Mouse (Mus musculus): ENCODE measurements around the gene Mark2.

Gene Mark2

DNA sequence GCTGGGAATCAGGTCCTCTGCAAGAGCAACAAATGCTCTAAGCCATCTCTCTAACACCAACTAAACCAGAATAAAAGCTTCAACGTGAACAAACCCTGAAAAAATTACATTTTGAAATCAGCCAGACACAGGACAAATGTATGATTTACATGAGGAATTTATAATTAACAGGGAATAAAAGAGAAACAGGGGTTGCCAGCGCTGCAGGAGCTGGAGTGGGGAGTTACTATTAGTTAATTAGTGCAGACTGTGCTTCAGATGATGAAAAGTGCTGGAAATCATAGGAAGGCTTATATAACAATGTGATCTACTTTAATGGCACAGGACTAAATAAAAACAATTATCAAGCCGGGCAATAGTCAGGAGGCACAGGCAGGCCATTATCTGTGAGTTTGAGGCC is 20.3 kb downstream of the Mark2 start:
- DNase-seq: no peak

DNA sequence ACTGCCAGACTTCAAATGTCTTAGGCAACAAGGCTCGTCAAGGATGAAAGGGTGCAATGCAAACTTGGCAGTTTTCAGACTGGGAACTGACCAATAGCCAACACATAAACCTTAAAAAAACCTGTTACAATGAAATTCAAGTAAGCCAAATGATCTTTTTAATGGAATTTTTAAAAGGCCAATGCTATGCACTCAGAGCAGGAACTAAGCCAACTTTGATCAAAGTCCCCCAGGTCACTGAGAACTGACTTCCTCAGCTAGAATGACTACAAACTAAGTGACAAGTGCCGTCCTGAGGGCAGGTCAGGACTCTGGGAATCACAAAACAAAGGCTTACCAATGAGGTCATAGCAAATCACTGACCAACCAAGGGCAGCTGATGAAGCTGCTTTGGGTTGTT is 21.5 kb downstream of the Mark2 start:
- DNase-seq: no peak

DNA sequence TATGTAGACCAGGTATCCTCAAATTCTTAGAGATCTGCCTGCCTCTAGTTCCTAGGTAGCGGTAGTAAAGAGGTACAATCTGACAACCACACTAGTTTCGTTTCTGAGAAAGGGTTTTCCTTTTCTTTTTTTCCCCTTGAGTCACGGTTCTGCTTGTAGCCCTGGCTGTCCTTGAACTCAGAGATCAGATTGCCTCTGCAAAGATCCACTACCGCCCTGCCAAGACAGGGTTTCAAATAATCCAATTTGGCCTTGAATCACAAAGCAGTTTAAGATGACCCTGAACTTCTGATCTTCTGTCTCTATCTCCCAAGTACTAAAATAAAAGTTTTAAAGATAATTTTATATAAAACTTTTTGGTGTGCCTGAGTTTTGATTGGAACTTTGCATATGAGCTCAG is 23.9 kb downstream of the Mark2 start:
- no peak for DNase-seq

DNA sequence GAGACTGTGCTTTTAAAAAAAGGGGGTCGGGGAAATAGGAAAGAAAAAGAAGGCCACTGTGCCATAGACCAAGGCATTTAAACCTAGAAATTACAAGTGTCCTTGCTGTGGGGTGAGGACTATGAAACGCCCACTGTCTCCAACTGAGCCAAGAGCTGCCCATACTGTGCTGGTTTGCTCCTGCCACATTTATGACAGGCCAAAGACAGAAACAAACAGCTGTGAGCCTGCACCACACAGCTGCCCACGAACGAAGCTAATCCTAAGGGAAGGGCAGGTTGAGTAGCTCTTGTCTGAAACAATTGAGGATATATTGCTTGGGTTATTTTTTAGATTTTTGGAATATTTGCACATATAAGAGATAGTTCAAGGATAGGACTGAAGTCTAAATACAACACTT is 24.8 kb downstream of the Mark2 start:
- DNase-seq: no peak

DNA sequence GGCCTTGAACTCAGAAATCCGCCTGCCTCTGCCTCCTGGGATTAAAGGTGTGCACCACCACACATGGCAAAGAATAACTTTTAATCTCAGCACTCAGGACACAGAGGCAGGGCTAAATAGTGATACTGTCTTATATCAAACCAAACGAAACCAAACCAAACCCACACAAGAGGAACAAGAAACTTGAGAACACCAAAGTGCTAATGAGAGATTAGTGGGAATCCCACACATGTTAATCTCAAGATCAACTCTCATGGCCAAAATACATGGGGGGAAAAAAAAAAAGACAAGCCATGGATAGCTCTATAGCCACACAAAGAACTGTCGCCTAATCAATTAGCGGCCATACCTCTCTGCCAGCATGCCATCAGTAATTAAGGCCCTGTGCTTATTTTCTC is 26.1 kb downstream of the Mark2 start:
- no peak for DNase-seq

DNA sequence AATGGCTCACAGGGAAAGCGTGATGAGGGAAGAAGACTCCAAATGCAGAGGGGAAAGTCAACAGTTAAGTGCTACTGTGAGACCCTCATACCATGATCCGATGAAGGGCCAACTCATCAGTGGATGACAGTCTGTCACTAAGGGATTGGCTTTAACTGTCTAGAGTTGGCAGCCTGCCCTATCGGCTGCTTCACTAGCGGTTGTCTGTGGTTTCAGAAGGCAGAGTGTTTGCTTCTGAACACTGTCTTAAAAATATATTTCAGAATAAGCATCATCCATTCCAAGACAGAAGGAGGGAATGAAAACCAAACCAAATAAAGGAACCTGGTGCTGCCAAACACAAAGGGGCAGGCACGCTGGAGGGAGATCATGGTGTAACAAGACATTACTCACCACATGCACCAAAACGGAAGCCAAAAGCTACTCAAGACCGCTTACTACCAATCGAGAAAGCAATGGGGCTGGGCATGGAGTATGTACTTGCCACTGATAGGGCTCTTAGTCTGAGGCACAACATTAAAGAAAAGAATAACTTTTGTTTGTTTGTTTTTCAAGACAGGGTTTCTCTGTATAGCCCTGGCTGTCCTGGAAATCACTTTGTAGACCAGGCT is 26.6 kb downstream of the Mark2 start:
- no peak for DNase-seq

DNA sequence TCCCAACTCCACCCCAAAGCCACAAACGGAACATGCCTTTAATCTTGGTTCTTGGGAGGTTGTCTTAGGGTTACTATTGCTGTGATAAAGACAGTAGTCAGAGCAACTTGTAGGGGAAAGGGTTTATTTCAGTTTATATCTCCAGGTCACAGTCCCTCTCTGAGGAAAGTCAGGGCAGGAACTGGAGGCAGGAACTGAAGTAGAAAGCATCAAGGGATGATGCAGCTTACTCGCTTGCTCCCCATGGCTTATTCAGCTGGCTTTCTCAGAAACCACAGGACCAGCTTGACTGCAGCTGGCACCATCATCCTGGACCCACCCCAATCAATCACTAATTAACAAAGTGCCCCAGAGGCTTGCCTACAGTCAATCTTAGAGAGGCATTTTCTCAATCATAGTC is 28.0 kb downstream of the Mark2 start:
- DNase-seq: no peak

DNA sequence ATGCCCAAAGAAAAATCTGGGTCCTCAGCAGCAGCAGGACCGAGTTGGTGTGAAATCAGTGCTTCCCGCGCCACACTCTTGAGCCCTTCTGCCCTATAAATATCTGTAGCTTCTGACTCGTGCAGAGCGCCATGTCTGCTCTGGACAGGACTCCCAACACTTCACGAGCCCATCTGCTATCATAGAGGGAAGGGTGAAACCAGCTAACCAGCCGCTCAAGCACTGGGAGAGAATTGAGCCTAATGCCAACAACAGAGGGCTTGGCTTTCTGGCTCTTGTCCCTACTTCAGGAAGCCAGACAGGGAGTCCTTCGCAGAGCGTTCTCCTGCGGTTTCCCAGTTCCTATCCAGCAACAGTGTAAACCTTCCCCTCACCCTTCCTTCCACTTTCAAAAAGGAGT is 30.4 kb downstream of the Mark2 start:
- no peak for DNase-seq

DNA sequence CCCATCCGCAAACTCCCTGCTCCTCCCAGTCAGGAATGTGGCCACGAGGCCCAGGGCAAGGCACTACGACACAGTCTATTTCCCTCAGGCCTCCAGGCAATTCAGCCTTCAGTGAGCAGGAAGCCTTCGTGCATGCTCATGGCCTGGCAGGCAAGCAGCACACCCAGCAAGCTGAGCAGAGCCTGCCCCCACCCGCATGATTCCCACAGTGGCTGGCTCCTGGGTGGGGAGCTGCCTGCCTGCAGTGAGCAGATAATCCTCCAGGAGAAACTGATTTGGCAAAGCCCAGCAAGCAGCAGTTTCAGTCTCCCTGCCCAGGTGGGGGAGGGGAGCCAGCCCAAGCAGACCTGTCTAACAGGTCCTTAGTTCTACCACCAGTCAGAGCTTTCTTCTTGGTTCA is 31.0 kb downstream of the Mark2 start:
- DNase-seq: peak; percentile 56

DNA sequence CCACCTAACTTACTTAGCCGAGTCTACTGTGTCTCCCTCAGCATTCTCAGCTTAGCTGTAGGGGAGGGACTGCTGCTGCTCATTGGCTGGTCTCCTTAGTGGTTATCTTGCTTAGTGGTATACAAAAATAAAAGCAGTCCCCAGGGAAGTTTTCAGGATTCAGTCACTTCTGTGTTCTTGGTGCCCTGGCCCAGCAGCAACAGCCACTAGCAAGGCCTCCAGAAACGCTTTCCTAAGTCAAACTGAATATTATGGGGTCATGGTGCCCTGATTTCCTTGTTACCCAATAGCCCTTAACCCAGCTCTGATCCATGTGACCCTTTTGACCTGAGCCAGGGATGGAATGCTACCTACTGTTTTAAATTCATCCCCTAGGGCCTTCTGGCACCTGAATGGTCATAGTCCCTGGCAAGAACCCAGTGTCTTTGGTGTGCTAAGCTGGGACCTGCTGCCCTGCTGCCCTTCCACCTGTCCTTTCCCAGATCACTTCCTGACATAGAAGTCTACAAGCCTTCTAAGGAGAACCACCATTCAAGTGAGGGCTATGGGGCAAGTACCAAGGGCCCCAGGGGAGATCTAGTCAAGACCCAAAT is 31.8 kb downstream of the Mark2 start:
- no peak for DNase-seq

DNA sequence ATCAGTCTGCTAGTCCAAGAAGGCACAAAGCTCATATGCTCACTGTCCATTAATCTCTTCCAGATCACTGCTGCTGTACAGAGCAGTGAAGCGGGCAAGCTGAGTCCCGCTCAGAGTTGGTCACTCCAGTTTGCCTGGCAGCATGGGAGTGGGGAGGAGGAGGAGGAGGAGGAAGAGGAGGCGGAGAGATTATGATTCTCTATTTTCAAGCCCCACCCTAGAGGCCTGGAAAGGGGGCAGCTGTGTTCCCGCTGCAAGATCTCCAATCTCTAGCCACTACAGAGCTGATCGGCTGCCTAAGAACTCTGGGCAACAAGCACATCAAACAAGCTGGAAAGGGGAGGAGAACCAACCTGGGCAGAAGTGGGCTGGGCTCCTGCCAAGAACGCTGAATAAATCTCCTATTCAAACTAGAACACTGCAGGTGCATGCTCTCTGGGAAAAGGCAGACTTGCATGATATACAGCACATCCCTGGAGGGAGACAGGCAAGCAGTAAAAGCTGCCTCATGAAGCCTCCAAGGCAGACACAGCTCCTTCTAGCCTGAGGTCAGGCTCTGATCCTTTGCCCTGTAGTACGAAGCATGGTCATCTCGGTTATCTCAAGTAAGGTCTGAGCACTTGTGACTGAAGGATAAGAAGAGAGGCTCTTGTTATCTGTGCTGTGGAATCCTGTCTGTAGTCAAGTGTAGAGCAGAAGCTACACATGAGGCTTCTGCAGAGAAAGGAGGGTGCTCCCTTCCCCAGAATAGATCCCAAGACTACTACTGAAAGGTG is 33.5 kb downstream of the Mark2 start:
- DNase-seq: peak; percentile 17

DNA sequence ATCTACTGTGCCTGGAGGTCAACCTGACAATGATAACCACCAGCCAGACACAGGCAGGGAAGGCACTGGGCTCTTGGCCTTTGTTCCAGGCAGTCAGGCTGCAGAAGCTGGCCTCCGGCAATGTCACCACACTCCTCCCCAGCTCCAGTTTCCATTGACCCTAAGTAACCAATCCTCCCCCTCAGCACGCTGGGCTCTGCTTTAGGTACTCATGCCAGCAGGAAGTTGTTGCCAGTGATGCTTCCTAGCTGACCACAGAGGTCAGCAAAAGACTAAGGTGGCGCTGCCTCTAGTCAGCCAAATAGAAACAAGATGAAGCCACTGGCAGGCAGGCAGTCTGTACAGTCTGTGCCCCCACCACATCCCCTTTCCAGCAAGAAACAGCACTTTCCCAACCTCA is 34.7 kb downstream of the Mark2 start:
- no peak for DNase-seq

DNA sequence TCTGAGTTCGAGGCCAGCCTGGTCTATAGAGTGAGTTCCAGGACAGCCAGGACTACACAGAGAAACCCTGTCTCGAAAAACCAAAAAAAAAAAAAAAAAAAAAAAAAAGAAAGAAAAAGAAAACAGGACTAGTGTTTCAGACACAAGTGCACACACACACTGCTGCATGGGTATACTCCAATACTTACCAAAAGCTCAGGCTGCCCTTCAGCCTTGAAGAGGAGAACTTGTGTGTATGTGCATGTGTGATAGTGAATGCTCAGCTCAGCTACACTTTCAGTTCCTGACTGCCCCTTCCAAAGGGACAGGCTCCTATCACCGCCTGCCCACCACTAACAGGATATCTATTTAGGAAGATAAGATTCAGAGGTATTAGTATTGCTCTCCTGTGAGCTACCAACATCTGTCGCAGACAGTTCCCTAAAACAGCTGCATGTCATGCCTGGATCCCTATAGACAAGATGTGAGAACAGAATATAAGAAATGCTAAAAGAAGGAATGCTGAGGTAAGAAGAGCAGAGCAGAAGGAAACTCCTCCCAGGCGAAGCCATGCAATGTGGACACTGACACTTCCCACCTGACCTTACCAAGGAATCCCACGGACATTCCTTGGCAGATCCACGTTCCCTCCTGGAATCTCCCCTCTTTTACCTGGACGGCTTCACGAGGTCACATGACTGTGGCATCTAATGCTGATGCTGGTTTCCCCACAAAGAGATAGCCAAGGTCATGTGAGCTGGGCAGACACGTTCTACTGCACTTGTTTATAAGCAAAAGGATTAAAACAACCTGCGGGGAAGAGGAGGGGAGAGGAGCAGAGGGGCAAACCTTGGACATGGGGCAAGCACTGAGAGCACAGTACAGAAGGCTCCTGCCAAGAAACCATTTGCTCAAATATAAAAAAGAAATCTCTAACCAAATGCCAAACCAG is 36.0 kb downstream of the Mark2 start:
- DNase-seq: no peak

DNA sequence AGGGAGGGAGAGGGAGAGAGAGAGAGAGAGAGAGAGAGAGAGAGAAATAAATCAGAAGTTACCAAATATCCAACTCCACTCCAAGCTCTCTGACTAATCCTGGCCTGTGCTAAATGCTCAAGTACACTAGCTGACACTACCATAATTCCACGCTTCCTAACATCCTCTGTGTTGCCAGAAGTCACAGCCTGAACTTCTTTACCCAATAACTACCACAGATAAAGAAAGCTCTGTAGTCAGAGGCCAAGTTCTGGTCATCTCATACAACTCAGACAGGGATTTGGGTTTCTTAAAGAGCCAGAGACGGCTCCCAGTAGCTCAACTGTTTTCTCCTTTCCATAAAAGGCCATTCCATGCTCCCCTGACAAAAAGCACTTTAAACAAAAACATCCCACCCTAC is 36.9 kb downstream of the Mark2 start:
- DNase-seq: no peak

DNA sequence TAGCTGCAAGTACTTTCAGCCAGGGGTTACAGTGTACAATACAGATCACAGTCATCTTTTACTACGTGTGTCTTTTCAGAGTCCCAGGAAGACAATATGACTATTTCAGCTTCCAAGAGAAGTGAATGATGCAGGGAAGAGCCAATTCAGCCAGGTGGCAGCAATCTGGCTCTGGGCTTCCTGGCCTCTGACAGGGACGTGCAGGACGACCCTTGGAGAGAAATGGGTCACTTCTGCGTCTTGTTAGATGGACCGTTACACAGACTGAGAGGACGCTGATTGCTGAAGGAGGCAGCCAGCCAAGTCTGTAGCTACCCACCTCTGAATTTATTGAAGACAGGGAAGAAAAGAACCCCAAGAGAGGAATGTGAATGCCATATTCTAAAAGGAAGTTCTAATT is 37.9 kb downstream of the Mark2 start:
- DNase-seq: no peak

DNA sequence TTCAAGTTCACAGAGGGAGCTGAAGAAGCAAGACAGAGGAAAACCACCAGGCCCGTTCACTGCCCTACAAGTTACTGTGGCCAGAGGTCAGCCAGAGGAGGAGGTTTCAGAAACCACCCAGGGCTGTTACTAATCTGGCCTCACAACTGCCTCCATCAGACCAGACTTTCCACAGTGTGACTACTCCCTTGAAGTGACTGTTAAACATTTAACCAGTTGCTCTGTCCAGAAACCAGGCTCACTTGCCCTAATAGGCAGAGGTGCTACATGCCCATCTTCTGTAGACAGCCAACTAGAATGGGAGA is 39.2 kb downstream of the Mark2 start:
- DNase-seq: no peak

DNA sequence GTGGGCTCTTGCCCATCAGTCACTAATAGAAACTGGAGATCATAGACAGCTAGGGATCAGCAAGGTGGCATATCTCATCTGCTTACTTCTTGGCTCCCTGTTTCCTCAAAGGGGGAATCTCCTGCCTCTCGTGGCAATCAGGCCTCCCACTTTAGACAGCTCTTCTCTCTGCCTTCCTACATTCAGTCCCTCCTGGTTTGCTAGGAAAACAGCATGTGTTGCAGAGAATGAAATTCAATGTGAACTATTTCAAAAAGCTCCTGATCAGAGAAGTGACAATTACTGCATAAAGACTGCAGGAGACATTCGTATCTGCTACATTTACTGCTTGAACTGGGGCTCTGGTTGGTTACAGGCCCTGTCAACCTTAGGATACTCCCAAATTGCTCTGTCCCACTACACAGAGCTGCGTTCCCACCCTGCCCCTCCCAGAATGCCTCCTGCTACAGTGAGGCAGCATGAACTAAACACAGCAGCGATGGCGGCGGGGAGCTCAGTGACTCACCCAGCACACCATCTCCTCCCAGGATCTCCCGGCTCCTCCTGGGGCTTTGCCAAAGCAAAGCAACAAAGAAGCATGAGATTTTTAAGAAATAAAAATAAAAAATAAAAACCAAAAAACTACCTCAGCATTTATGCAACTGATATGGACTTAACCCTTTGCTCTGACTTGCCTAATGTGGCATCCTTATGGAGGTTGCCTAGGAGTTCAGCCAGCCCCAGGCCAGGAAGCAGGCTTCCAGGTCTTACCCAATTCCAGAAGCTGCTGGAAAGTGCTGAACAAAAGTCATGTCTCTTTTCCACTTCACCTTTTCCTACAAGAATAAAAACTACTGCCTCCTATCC is 39.8 kb downstream of the Mark2 start:
- DNase-seq: no peak

DNA sequence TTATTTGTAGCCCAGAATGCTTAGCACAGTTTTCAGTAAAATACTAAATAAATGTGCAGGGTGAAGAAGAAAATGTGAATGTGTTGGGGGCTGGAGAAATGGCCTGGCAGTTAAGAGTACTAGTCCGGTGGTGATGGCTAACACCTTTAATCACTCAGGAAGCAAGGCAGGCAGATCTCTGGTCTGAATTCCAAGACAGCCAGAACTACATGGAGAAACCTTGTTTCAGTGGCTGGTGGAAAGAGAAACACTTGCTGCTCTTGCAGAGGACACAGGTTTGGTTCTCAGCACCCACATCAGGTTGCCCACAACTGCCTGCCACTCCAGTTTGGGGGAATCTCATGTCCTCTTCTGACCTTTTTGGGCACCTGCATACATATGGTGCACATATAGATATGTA is 41.6 kb downstream of the Mark2 start:
- no peak for DNase-seq

DNA sequence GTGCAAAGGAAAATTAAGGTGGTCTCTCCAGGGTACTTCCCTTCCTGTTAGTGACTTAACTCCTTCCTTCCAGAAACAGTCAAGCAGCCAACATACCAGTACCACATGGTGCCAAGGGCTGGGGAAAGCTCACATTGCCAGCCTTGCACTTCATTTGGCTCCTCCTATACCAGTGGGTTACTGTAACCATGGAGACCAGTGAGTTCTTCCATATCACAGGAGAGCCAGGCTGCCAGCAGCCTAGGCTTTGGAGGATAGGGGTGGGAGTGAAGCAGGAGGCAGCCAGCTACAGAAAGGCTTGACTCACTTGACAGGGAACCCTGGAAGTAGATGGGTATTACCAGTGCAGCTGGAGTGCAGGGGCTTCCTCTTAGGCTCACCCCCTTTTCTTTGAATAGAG is 42.6 kb downstream of the Mark2 start:
- no peak for DNase-seq

DNA sequence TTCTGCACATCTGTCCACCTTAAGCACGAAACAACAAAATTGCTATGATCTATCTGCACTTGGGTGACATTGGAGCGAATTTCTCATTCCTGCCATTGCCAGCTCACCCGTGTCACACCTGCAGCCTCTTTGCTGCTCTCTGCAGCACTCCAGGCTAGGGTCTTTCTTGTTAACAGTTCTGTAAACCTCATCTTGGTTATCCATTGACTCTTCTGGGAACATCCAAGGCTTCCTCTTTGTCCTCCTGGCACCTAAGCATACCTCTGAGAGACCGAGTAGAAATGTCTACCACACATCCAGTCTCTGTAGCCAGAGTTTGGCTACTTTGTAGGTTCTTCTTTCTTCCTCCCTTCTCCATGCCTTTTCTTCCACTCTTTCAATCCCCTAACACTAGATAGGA is 45.7 kb downstream of the Mark2 start:
- DNase-seq: no peak

DNA sequence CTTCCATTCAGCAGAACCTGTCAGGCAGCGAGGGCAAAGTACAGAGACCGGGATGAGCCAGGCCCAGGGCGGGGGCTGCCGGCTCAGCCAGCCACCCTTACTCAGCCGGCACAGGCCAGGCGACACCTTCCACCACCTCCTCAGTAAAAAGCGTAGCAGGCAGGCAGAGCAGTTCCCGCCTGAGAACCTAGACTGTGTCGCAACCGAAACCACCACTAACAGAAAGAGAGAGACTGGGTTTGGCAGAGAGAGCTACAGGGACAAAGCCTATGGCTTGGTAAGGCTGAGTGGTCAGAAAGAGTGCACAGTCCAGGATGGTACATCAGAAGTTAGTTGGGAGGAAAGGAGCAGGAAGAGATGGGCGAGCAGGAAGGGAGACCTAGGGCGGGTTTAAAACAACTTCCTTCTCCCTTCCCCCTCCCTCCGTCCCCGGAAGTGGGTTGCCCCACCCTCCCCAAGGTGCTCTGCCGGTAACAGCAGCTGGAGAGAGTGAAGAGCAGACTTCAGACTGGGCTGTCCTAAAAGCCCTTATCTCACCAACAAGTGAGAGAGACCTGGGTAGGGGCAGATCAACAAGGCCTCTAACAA is 46.5 kb downstream of the Mark2 start:
- no peak for DNase-seq
